Mouse (Mus musculus) c-Kit-positive CD71-negative TER-119-negative erythroid progenitor cells, embryonic 14.5 days (primary cell): ENCODE results near the gene Pgk2.
"Not testable (repeated sequence)": the region's sequence is repeated elsewhere in the genome, so short reads cannot be mapped to it uniquely, and the experiment has no call there.

Source experiments
- DNase-seq: peaks from one replicate; pipeline ENCODE4 v3.0.0-alpha.2; 2013; ENCODE audit warnings: low read depth

Pgk2 gene

DNA sequence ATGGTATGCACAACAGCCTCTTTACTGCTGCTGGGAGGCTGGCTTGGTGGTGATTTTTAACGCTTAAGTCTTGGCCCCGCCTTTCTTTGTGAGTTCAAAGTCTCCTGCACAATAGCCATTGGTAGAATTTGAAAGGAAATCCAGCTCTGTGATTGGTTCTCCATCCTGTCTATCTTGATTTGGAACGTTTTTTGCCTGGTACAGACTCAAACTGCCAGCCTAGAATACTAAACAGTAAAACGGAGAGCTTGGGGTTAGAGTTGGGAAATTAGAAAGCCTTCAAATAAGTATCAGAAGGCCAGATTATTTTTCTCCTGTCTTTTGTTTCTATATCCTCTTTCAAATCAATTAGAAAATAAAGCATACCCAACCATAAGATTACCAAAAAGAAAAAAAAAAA, at the start of gene Pgk2:
Gene Pgk2, minus strand, starts transcription at position 101 of the 400 bp plus-strand sequence.
- DNase-seq = no peak

DNA sequence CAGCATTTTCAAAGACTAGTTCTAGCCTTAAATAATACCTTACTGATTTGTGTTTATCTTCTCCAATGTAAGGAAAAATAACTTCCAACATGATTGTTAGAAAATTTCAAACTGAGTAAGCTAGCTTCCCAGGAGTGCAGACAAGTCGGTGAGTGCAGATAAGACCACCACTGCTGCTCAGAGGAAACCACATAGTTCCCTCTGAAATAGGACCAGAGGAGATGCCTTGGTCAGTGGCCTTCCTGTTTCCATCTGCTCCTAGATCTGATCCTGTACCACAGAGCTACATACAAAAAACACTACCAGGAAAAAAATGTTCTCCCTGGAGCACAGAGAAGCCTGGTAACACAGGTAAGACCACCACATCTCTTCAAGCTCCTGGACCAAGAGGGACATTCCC, 44.0 kb upstream of the Pgk2 start:
- DNase-seq = no peak

DNA sequence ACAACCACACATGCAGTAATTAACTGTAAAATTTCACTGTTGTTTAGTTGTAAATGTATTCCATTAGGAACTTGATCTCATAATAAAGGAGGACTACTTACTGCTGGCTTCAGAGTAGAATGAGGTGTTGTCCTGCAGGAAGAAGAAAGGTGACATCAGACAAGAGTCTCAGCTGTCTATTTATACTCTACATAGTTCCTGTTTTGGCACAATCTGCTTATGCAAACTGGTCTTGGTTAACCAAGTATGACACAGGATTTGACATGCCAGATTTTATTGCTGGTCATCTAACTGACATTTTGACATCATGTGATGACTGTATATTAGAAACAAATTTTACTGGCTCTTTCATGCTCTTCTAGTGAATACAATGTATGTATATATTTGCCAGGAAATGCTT, 33.7 kb upstream of the Pgk2 start, which contains the start of gene Crisp3:
Gene Crisp3, minus strand, starts transcription at position 154 of the 400 bp plus-strand sequence.
- DNase-seq = no peak

DNA sequence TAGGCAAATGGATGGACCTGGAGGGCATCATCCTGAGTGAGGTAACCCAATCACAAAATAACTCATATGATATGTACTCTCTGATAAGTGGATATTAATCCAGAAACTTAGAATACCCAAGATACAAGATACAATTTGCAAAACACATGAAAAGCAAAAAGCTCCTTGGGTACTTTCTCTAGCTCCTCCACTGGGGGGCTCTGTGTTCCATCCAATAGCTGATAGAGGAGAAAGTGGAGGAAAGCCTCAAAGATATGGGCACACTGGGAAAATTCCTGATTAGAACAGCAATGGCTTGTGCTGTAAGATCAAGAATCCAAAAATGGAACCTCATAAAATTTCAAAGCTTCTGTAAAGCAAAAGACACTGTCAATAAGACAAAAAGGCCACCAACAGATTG, 6.6 kb downstream of the Pgk2 start:
- DNase-seq = not testable (repeated sequence)

DNA sequence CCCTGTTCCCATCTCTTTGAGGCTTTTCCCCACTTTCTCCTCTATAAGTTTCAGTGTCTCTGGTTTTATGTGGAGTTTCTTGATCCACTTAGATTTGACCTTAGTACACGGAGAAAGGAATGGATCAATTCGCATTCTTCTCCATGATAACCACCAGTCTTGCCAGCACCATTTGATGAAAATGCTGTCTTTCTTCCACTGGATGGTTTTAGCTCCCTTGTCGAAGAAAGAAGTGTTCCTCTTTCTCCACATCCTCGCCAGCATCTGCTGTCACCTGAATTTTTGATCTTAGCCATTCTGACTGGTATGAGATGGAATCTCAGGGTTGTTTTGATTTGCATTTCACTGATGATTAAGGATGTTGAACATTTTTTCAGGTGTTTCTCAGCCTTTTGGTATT, 18.2 kb downstream of the Pgk2 start:
- not testable (repeated sequence) for DNase-seq

DNA sequence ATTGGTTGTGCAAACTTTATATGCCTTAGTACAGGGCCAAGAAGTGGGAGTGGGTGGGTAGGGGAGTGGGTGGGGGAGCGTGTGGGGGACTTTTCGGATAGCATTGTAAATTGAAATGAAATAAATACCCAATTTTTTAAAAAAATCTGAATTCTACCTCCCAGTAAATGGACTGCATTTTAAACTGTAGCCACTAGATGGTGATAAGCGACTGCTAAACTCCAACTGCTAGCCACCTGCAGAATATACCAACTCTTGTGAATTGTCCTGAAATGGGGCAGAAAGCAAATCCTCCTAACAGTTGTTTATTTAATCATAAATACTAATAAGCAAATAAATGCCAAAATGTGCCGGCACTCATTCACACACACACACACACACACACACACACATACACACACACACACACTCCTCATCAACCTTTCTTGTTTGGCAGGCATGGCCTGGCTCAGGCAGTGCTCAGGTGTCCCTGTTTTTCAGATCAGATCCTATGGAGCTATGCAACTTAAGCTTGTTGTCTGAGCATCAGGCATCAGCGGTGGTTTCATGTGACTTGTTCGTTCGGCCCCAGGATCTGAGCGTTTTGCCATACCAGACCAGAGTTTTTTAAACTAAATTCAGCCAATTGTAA, 50.6 kb downstream of the Pgk2 start:
- DNase-seq = not testable (repeated sequence)
